Mouse (Mus musculus) limb, embryonic 14.5 days (tissue): ENCODE measurements around the gene Ndnf. TPM values are rescaled to one million over a fixed set of nuclear protein-coding genes. Genes with fewer than 3 reads are reported as not detected.

Source experiments
- ATAC-seq: fragments of 200-750 bp; cut with Nextera tagmentation; 2 replicates; pipeline ENCODE4 v1.8.0; 2017; ENCODE audit warnings: low read depth, moderate number of reproducible peaks, moderate TSS enrichment; ENCODE audit not compliant: low FRiP score
- DNase-seq: peaks from one replicate; pipeline ENCODE4 v3.0.0-alpha.2; 2015; ENCODE audit warnings: low spot score
- H3K27ac ChIP-seq: fragments of 300-500 bp; sonication (generic); replicated peaks from 2 replicates; pipeline ENCODE4 v1.5.1; 2014; ENCODE audit warnings: low read depth, mild to moderate bottlenecking, low read length, moderate library complexity, mixed read lengths
- H3K27me3 ChIP-seq: fragments of 300-500 bp; sonication (generic); 2 replicates; pipeline ENCODE4 v1.6.1; 2014; ENCODE audit warnings: low read length, mixed read lengths; ENCODE audit not compliant: control insufficient read depth, insufficient read depth
- H3K36me3 ChIP-seq: fragments of 300-500 bp; sonication (generic); 2 replicates; pipeline ENCODE4 v1.6.1; 2014; ENCODE audit warnings: mild to moderate bottlenecking, low read length, moderate library complexity, mixed read lengths; ENCODE audit not compliant: control insufficient read depth, insufficient read depth
- H3K4me1 ChIP-seq: fragments of 300-500 bp; sonication (generic); 2 replicates; pipeline ENCODE4 v1.6.1; 2014; ENCODE audit warnings: antibody characterized with exemption, low read length, mixed read lengths; ENCODE audit not compliant: control insufficient read depth, insufficient read depth
- H3K4me2 ChIP-seq: fragments of 300-500 bp; sonication (generic); replicated peaks from 2 replicates; pipeline ENCODE4 v1.6.1; 2014; ENCODE audit warnings: low read depth, mild to moderate bottlenecking, low read length, moderate library complexity; ENCODE audit not compliant: severe bottlenecking
- H3K4me3 ChIP-seq: fragments of 300-500 bp; sonication (generic); replicated peaks from 2 replicates; pipeline ENCODE4 v1.5.1; 2014; ENCODE audit warnings: low read length
- H3K9ac ChIP-seq: fragments of 300-500 bp; sonication (generic); 2 replicates; pipeline ENCODE4 v1.6.1; 2014; ENCODE audit warnings: mild to moderate bottlenecking, low read depth, low read length, moderate library complexity; ENCODE audit not compliant: severe bottlenecking
- H3K9me3 ChIP-seq: fragments of 300-500 bp; sonication (generic); 2 replicates; pipeline ENCODE4 v1.6.1; 2016; ENCODE audit warnings: low read length; ENCODE audit not compliant: control insufficient read depth
- POLR2A ChIP-seq: fragments of 200-500 bp; IDR thresholded peaks from 2 replicates; pipeline ENCODE4 v1.8.0; 2012; ENCODE audit warnings: inconsistent platforms, mild to moderate bottlenecking, moderate library complexity, borderline replicate concordance; ENCODE audit not compliant: insufficient read depth, insufficient read length; ENCODE audit errors: extremely low read depth
- WGBS: fragments of 180-500 bp; shearing (Covaris S2); extraction: QIAGEN DNeasy Blood & Tissue Kit; methylation state at CpG from one replicate; pipeline ENCODE4 v1.1.7; 2014; 5-methylcytosine and 5-hydroxymethylcytosine counted together
- polyA plus RNA-seq, 2 experiments: library from polyadenylated mRNA; depleted of rRNA in 1 of 2; stranded (reverse) in 1 of 2; unstranded in 1 of 2; fragments of >200 nt; fragmentation: Nextera tagmentation in 1 of 2; extraction: Ambion mirVana in 1 of 2; gene quantifications; 2 replicates each; pipeline versions ENCODE4 v1.2.1 to v1.2.3; 2012 to 2014

Ndnf gene
- polyA plus RNA-seq, 2 experiments: 9.2 to 11.2 TPM

GRCm38 (mm10) chr6:65646408-65646807, 25.0 kb upstream of the Ndnf start:
- Histone ChIP-seq H3K9ac (no peak overlapping the region), H3K4me2 (no peak overlapping the region), H3K27me3 (no peaks in the 10 kb centered on the region), H3K27ac (no peak overlapping the region), H3K9me3 (no peaks in the 10 kb centered on the region), H3K36me3 (no peaks in the 10 kb centered on the region), H3K4me3 (no peak overlapping the region), H3K4me1 (no peaks in the 10 kb centered on the region)
- no peak for TF ChIP-seq POLR2A
- DNase-seq: no peak
- 73% methylated on average over 3 of the region's 3 CpGs for WGBS
- ATAC-seq: no peak

GRCm38 (mm10) chr6:65647731-65648130, 23.7 kb upstream of the Ndnf start:
- no peak overlapping the region for H3K4me2 ChIP-seq
- DNase-seq (no peak), ATAC-seq (no peak)
- no peak for TF ChIP-seq POLR2A
- H3K4me3 ChIP-seq: no peak overlapping the region
- H3K4me1 ChIP-seq: no peaks in the 10 kb centered on the region
- H3K9me3 ChIP-seq: no peaks in the 10 kb centered on the region
- no peak overlapping the region for H3K9ac ChIP-seq
- no peaks in the 10 kb centered on the region for H3K27me3 ChIP-seq
- 83% methylated on average over 6 of the region's 6 CpGs for WGBS
- no peak overlapping the region for H3K27ac ChIP-seq
- no peaks in the 10 kb centered on the region for H3K36me3 ChIP-seq

- Histone ChIP-seq H3K9ac (no peak overlapping the region), H3K36me3 (no peaks in the 10 kb centered on the region), H3K4me3 (no peak overlapping the region), H3K27ac (no peak overlapping the region), H3K4me2 (no peak overlapping the region), H3K9me3 (no peaks in the 10 kb centered on the region), H3K27me3 (no peaks in the 10 kb centered on the region), H3K4me1 (no peaks in the 10 kb centered on the region)
- DNase-seq (peak; percentile 74), ATAC-seq (no peak)
- 29% methylated on average over 4 of the region's 4 CpGs for whole genome bisulfite sequencing
- no peak for TF ChIP-seq POLR2A
Observed at GRCm38 (mm10) chr6:65651376-65651775, 20.0 kb upstream of the Ndnf start.

- Histone ChIP-seq H3K4me1 (no peaks in the 10 kb centered on the region), H3K27me3 (no peaks in the 10 kb centered on the region), H3K27ac (no peak overlapping the region), H3K4me2 (no peak overlapping the region), H3K4me3 (no peak overlapping the region), H3K9ac (no peak overlapping the region), H3K36me3 (no peaks in the 10 kb centered on the region), H3K9me3 (no peaks in the 10 kb centered on the region)
- WGBS: 81% methylated on average over 4 of the region's 4 CpGs
- no peak for TF ChIP-seq POLR2A
- no peak for ATAC-seq
- DNase-seq: no peak
Observed at GRCm38 (mm10) chr6:65661272-65661671, 10.1 kb upstream of the Ndnf start.

- WGBS: 70% methylated on average over 2 of the region's 2 CpGs
- H3K9ac ChIP-seq: no peak overlapping the region
- H3K4me1 ChIP-seq: no peaks in the 10 kb centered on the region
- H3K4me3 ChIP-seq: no peak overlapping the region
- DNase-seq: no peak
- no peak overlapping the region for H3K27ac ChIP-seq
- no peaks in the 10 kb centered on the region for H3K27me3 ChIP-seq
- no peak for ATAC-seq
- H3K9me3 ChIP-seq: no peaks in the 10 kb centered on the region
- H3K4me2 ChIP-seq: no peak overlapping the region
- TF ChIP-seq POLR2A: no peak
- no peaks in the 10 kb centered on the region for H3K36me3 ChIP-seq
Observed at GRCm38 (mm10) chr6:65662050-65662449, 9.3 kb upstream of the Ndnf start.

- Histone ChIP-seq H3K36me3 (no peaks in the 10 kb centered on the region), H3K4me2 (no peak overlapping the region), H3K9me3 (no peaks in the 10 kb centered on the region), H3K4me1 (no peaks in the 10 kb centered on the region), H3K9ac (no peak overlapping the region), H3K4me3 (no peak overlapping the region), H3K27ac (no peak overlapping the region), H3K27me3 (no peaks in the 10 kb centered on the region)
- no peak for DNase-seq
- 83% methylated on average over 6 of the region's 6 CpGs for WGBS
- no peak for ATAC-seq
- no peak for TF ChIP-seq POLR2A
Observed at GRCm38 (mm10) chr6:65663990-65664389, 7.4 kb upstream of the Ndnf start.
